Mouse (Mus musculus) thymus, adult 2 months (tissue): ENCODE measurements around the gene Trim45. TPM values are rescaled to one million over a fixed set of nuclear protein-coding genes. Genes with fewer than 3 reads are reported as not detected.

ENCODE experiments used
- DNase-seq: peaks from one replicate; pipeline ENCODE4 v3.0.0; 2021
- H3K27ac ChIP-seq: fragments of 200-500 bp; 2 replicates; pipeline ENCODE4 v1.5.1; 2012; ENCODE audit warnings: low read length, control low read depth; ENCODE audit not compliant: control insufficient read depth, insufficient read depth
- H3K27me3 ChIP-seq: fragments of 200-500 bp; 2 replicates; pipeline ENCODE4 v1.6.1; 2012; ENCODE audit warnings: mild to moderate bottlenecking, low read length, moderate library complexity, mixed read lengths; ENCODE audit not compliant: control insufficient read depth, insufficient read depth
- H3K36me3 ChIP-seq: fragments of 200-500 bp; 2 replicates; pipeline ENCODE4 v1.6.1; 2012; ENCODE audit warnings: mild to moderate bottlenecking, low read length, moderate library complexity; ENCODE audit not compliant: control insufficient read depth, insufficient read depth
- H3K4me1 ChIP-seq: fragments of 200-500 bp; replicated peaks from 2 replicates; pipeline ENCODE4 v1.6.1; 2012; ENCODE audit warnings: low read length; ENCODE audit not compliant: control insufficient read depth, insufficient read depth
- H3K4me3 ChIP-seq: fragments of 200-500 bp; 2 replicates; pipeline ENCODE4 v1.5.1; 2012; ENCODE audit warnings: mild to moderate bottlenecking, low read length, control low read depth, moderate library complexity; ENCODE audit not compliant: control insufficient read depth, insufficient read depth
- CTCF ChIP-seq: fragments of 200-500 bp; IDR thresholded peaks from 2 replicates; pipeline ENCODE4 v1.5.1; 2012; ENCODE audit warnings: mild to moderate bottlenecking, control low read depth, low read length, moderate library complexity, borderline replicate concordance; ENCODE audit not compliant: control insufficient read depth, poor library complexity, insufficient read depth; ENCODE audit errors: extremely low read depth
- POLR2A ChIP-seq: fragments of 200-500 bp; IDR thresholded peaks from 2 replicates; pipeline ENCODE4 v1.6.1; 2012; ENCODE audit warnings: mild to moderate bottlenecking, low read length, control low read depth, moderate library complexity; ENCODE audit not compliant: control insufficient read depth, poor library complexity, insufficient read depth; ENCODE audit errors: extremely low read depth
- WGBS: fragments of 180-500 bp; shearing (Covaris S2); methylation state at CpG from one replicate; pipeline ENCODE4 v1.1.7; 2018; 5-methylcytosine and 5-hydroxymethylcytosine counted together
- polyA plus RNA-seq: library from polyadenylated mRNA; depleted of rRNA; stranded (reverse); fragments of >200 nt; gene quantifications from 2 replicates; pipeline ENCODE4 v1.2.3, GENCODE M21; 2012

Trim45 gene
- polyA plus RNA-seq, 1 experiment: 3.2 TPM

GRCm38 (mm10) chr3:100925176-100925575 is 3.2 kb downstream of the Trim45 start:
- Histone ChIP-seq H3K36me3 (no peaks in the 10 kb centered on the region), H3K27ac (no peak overlapping the region), H3K4me3 (no peak overlapping the region), H3K4me1 (peaks cover 12% of the 10 kb centered on the region), H3K27me3 (no peaks in the 10 kb centered on the region)
- TF ChIP-seq POLR2A: no peak
- no peak for TF ChIP-seq CTCF
- no peak for DNase-seq
- 95% methylated on average over 16 of the region's 16 CpGs for WGBS

GRCm38 (mm10) chr3:100931332-100932076 is 9.5 kb downstream of the Trim45 start:
- Histone ChIP-seq H3K4me3 (no peak overlapping the region), H3K27ac (no peak overlapping the region), H3K27me3 (no peaks in the 10 kb centered on the region), H3K36me3 (peaks cover 5% of the 10 kb centered on the region; the same call in 1 of the 2 replicates), H3K4me1 (no peaks in the 10 kb centered on the region)
- no peak for TF ChIP-seq POLR2A
- no peak for TF ChIP-seq CTCF
- WGBS: 96% methylated on average over 23 of the region's 23 CpGs
- DNase-seq: no peak

GRCm38 (mm10) chr3:100932077-100932944 is 10.3 kb downstream of the Trim45 start:
- peaks cover 7% of the 10 kb centered on the region; the same call in 1 of the 2 replicates for H3K36me3 ChIP-seq
- DNase-seq: peak; percentile 32
- WGBS: 88% methylated on average over 11 of the region's 11 CpGs
- H3K27me3 ChIP-seq: no peaks in the 10 kb centered on the region
- no peak overlapping the region for H3K27ac ChIP-seq
- no peaks in the 10 kb centered on the region for H3K4me1 ChIP-seq
- no peak for TF ChIP-seq CTCF
- no peak for TF ChIP-seq POLR2A
- no peak overlapping the region for H3K4me3 ChIP-seq

GRCm38 (mm10) chr3:100935521-100935920 is 13.5 kb downstream of the Trim45 start:
- TF ChIP-seq CTCF: no peak
- no peak for TF ChIP-seq POLR2A
- 96% methylated on average over 6 of the region's 6 CpGs for WGBS
- no peaks in the 10 kb centered on the region for H3K27me3 ChIP-seq
- H3K4me1 ChIP-seq: no peaks in the 10 kb centered on the region
- H3K4me3 ChIP-seq: no peak overlapping the region
- no peak overlapping the region for H3K27ac ChIP-seq
- no peak for DNase-seq
- H3K36me3 ChIP-seq: peaks cover 21% of the 10 kb centered on the region

GRCm38 (mm10) chr3:100936201-100936600 is 14.2 kb downstream of the Trim45 start:
- TF ChIP-seq POLR2A (no peak), CTCF (no peak)
- no peaks in the 10 kb centered on the region for H3K27me3 ChIP-seq
- DNase-seq: no peak
- H3K4me1 ChIP-seq: no peaks in the 10 kb centered on the region
- 99% methylated on average over 6 of the region's 6 CpGs for WGBS
- H3K4me3 ChIP-seq: no peak overlapping the region
- no peak overlapping the region for H3K27ac ChIP-seq
- peaks cover 26% of the 10 kb centered on the region for H3K36me3 ChIP-seq

GRCm38 (mm10) chr3:100938211-100938610 is 16.2 kb downstream of the Trim45 start:
- Histone ChIP-seq H3K36me3 (peaks cover 41% of the 10 kb centered on the region), H3K27me3 (no peaks in the 10 kb centered on the region), H3K27ac (no peak overlapping the region), H3K4me3 (no peak overlapping the region), H3K4me1 (no peaks in the 10 kb centered on the region)
- TF ChIP-seq POLR2A: no peak
- no peak for TF ChIP-seq CTCF
- no peak for DNase-seq
- WGBS: 96% methylated on average over 4 of the region's 4 CpGs
